Mouse (Mus musculus): ENCODE measurements at regions not wholly inside any gene's neighbourhood (a gene's known extent, or its start where the extent isn't known, plus 50 kb on each side); places are given as distances from the start of the nearest gene placed in this dataset.
"Not testable (repeated sequence)": the region's sequence is repeated elsewhere in the genome, so short reads cannot be mapped to it uniquely, and the experiment has no call there.

- no peak for DNase-seq (ENCODE audit: low spot score in 2 of 2)
These were observed 54.0 kb upstream of the Enpep start for GRCm38 (mm10) chr3:129386522-129386921.

DNA sequence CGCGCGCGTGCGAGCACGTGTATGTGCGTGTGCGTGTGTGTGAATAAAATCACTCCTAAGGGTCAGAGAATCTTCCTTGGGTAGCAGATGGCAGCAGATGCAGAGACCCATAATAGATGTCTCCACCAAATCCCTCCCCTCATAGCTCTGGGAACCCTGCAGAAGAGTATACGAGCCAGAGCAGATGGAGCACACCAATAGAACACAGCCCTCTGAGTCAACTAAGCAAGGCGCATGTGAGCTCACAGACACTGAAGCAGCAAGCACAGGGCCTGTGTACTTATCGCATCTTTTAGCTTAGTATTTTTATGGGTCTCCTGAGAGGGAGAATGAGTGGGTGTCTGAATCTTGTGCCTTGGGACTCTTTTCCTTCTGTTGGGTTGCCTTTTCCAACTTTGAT is 58.0 kb upstream of the Enpep start:
- DNase-seq (ENCODE audit: low spot score in 2 of 2): peak in 1 of 2 experiments; percentile 31

GRCm38 (mm10) chr3:129391888-129392813 is 59.6 kb upstream of the Enpep start:
- no peak for DNase-seq (ENCODE audit: low spot score in 2 of 2)

DNA sequence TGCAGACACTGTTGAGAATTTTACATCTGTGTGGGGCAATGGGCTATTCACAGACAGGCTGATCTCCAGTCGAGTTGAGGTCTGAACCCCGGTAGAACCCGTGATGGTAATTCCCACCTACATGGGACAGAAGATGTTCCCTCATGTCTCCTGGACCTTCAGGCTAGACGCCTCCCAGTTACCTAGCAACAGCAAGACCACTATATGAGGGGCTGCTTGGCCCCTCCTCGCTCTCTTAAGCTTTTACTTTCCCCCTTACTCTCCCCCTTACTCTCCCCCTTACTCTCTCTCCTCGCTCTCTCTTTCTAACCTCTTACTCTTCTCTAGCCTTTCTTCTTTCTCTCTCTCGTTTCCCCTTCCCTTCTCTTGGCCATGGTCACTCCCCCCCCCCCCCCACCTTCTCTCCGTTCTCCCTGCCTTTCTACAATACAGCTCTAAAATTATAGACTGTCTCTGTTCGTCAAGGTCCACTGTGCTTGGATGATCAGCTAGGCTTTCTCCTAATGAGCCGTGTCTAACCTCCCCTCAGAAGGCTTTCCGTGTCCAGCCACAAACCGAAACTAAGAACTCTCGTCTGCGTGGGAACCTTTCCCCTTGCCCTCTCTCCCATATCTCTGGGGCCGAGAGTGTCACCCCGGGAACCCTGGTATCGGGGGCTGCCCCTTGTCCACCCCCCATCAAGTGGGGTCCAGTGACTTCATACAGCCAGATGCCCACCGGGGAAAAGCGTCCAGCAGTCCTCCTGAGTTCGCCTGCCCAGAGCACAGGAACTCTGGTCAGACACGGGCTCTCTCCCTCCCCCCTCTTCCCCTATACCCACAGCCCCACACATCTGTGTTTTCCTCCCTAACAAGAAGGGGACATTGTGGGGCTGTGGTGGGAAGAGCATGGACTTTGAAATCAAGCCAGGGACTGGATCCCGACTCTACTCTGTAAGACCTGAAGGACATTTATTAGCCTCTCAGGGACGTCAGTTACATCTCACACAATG is 60.6 kb upstream of the Enpep start:
- DNase-seq (ENCODE audit: low spot score in 2 of 2): no peak

GRCm38 (mm10) chr3:129397481-129397880 is 65.0 kb upstream of the Enpep start:
- DNase-seq (ENCODE audit: low spot score in 2 of 2): no peak

DNA sequence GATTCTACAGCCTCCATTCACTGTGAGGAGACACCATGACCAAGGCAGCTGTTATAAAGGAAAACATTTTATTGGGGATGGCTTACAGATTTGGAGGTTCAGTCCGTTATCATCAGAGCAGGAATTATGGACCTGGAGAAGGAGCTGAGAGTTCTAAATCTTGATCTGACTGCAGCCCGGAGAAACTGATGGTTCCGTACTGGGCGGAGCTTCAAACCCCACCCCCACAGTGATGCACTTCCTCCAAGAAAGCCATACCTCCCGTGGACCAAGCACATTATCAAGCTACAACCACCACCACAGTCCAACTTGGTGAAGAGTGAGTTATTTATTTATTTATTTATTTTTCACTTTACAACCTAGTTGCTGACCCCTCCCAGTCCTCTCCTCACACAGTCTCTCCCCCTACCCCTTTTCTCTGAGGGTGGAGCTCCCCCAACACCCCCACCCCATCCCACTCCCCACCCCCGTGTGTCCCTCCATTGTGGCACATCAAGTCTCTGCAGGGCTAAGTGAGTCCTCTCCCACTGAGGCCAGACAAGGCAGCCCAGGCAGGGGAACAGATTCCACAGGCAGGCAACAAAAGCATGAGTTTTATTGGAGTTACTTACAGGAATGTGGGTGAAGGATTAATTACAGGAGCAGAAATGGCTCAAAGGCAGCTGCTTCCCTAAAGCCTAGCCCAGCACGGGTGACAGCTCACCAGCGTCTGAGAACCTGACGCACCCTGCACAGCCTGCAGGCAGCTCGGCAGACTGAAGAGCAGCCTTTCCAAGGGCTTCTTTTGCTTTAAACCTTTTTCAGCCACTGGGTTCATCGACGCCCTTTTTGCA is 67.8 kb upstream of the Enpep start:
- DNase-seq (ENCODE audit: low spot score in 2 of 2): no peak

- no peak for DNase-seq (ENCODE audit: low spot score in 2 of 2)
These were observed 79.0 kb upstream of the Enpep start for GRCm38 (mm10) chr3:129411389-129412054.

DNA sequence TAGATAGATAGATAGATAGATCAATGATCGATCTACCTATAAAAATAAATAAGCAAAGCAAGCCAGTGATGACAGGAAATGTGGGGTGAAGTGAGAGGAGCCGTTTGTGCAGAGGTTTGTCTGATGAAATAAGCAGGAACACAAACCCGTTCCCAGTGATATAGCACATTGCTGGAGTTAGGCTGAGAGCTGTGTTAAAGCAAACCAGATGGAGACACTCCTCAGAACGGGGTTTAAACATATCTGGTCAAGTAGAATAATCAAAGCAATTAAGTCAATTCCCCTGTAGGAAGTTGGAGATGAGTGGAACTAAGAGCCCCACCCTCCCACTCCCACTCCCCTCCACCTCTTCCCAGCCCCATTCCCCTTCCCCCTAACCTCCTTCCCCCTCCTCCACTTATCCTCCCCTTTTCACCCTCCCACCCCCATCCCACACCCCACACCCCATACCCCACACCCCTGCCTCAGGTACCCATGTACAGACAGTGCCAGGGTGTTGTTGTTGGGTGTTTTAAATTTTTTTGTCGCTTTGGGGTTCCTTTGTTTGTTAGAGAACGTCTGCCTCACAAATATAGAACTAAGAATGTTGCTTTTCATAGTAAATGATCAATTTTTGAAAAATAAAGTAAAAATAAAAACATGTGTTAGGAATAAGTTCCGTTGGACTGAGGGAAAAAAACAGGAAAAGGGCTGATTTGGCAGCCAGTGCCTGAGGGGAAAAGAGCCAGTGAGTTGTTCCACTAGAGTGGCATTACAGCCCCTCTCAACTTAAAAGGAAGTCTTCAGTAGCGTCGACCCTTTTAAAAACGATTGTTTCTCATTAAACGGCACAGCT is 79.8 kb upstream of the Enpep start:
- no peak for DNase-seq (ENCODE audit: low spot score in 2 of 2)

- no peak for DNase-seq (ENCODE audit: low spot score in 2 of 2)
These were observed 80.4 kb upstream of the Enpep start for GRCm38 (mm10) chr3:129412961-129413246.

DNA sequence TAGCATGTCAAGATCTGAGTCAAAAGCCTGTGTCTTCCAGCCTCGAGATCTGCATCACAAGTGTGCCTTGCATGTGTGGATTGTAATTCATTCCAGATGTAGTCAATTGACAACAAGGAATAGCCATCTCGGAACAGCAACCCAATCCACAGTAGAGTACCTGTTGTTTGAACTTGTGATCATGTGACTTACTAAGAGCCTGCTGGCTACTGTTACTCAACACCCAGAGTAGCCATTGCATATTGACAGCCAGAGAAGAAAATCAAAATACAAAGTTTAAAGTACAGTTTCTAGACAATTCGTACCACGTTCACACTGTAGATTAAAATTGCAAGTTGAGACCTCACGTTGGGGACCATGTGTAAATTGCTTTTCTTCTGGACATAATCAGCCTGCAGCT is 83.1 kb upstream of the Enpep start:
- DNase-seq (ENCODE audit: low spot score in 2 of 2): no peak

- DNase-seq (ENCODE audit: low spot score in 2 of 2): no peak
These were observed 83.8 kb upstream of the Enpep start for GRCm38 (mm10) chr3:129416337-129416736.

- DNase-seq (ENCODE audit: low spot score in 2 of 2): not testable (repeated sequence)
These were observed 89.2 kb upstream of the Enpep start for GRCm38 (mm10) chr3:129421620-129422239.

DNA sequence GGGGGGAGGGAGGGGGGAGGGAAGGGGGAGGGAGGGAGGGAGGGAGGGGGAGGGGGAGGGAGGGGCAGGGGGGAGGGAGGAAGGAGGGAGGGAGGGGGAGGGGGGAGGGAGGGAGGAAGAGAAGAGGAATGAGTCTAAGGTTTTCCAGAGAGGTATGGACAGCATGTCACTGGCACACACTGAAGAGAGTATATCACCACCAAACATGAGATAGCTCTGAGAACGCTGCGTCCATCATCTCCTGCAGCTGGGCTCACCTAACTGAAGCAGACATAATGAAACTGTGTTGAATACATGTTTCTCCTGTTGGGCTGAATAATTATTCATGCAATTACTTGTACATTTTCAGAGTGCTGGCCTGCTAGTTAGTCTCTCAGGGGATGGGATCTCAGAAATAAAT is 96.2 kb upstream of the Enpep start:
- no peak for DNase-seq (ENCODE audit: low spot score in 2 of 2)

GRCm38 (mm10) chr3:129429161-129430111 is 96.9 kb upstream of the Enpep start:
- DNase-seq (ENCODE audit: low spot score in 2 of 2): peak in 1 of 2 experiments; percentile 32

DNA sequence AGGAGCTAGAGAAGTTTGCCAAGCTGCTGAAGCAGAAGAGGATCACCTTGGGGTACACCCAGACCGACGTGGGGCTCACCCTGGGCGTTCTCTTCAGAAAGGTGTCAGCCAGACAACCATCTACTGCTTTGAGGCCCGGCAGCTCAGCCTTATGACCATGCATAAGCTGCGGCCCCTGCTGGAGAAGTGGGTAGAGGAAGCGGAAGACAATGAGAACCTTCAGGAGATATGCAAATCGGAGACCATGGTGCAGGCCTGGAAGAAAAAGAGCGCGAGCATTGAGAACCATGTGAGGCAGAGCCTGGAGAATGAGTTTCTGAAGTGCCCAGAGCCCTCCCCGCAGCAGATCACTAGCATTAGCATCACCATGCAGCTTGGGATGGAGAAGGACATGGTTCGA is 98.1 kb upstream of the Elovl6 start:
- no peak for DNase-seq (ENCODE audit: low spot score in 2 of 2)

GRCm38 (mm10) chr3:129437687-129438086 is 94.5 kb upstream of the Elovl6 start:
- no peak for DNase-seq (ENCODE audit: low spot score in 2 of 2)

DNA sequence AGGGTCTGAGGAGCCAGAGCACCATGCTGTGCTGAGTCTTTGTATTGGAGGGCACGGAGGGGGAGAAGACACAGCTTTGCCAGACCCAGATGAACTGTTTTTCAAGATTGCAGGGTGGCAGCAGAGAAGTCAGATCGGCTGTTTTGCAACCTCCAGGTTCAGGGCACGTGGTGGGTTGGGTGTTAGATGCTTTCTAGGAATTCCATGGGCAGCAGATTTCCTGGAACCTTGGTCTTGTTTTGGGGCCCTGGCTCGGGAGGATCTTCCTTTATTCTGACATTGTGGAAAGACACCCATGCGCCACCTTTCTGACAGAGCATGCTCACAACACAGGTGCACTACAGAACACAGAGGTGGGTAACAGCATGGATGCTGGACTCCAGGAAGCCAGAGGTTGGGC is 89.4 kb upstream of the Elovl6 start:
- no peak for DNase-seq (ENCODE audit: low spot score in 2 of 2)

GRCm38 (mm10) chr3:129444221-129444620 is 87.9 kb upstream of the Elovl6 start:
- no peak for DNase-seq (ENCODE audit: low spot score in 2 of 2)

GRCm38 (mm10) chr3:129445961-129446360 is 86.2 kb upstream of the Elovl6 start:
- DNase-seq (ENCODE audit: low spot score in 2 of 2): no peak

Measured in right cerebral cortex, postnatal 10 days (tissue).